Mouse (Mus musculus) kidney, postnatal 36 days (tissue): ENCODE data around the gene Kitl.

Experiments
- DNase-seq, 2 experiments: peaks; one replicate each; pipeline ENCODE4 v3.0.0; 2021 to 2022; ENCODE audit warnings: mixed read lengths in 2 of 2

Gene Kitl

GRCm38 (mm10) chr10:100030980-100031516 lies 15.6 kb downstream of the Kitl start:
- no peak for DNase-seq

- DNase-seq: peak in 1 of 2 experiments; percentile 30
These were observed 16.2 kb downstream of the Kitl start for GRCm38 (mm10) chr10:100031631-100032030.

- DNase-seq: no peak
These were observed 17.1 kb downstream of the Kitl start for GRCm38 (mm10) chr10:100032566-100032965.

- no peak for DNase-seq
These were observed 20.6 kb downstream of the Kitl start for GRCm38 (mm10) chr10:100036021-100036420.

- DNase-seq: no peak
These were observed 23.0 kb downstream of the Kitl start for GRCm38 (mm10) chr10:100038342-100038898.

GRCm38 (mm10) chr10:100038994-100039393 lies 23.6 kb downstream of the Kitl start:
- no peak for DNase-seq

- DNase-seq: no peak
These were observed 28.3 kb downstream of the Kitl start for GRCm38 (mm10) chr10:100043748-100044147.

- no peak for DNase-seq
These were observed 28.7 kb downstream of the Kitl start for GRCm38 (mm10) chr10:100044153-100044552.

- no peak for DNase-seq
These were observed 35.8 kb downstream of the Kitl start for GRCm38 (mm10) chr10:100051146-100051783.

GRCm38 (mm10) chr10:100052404-100052803 lies 37.0 kb downstream of the Kitl start:
- DNase-seq: no peak

- no peak for DNase-seq
These were observed 37.5 kb downstream of the Kitl start for GRCm38 (mm10) chr10:100052911-100053310.

GRCm38 (mm10) chr10:100054006-100054405 lies 38.6 kb downstream of the Kitl start:
- peak; percentile 39 to 49 for DNase-seq

- DNase-seq: no peak
These were observed 39.7 kb downstream of the Kitl start for GRCm38 (mm10) chr10:100055082-100055481.

- no peak for DNase-seq
These were observed 41.7 kb downstream of the Kitl start for GRCm38 (mm10) chr10:100057106-100057623.

- peak; percentile 45 to 60 for DNase-seq
These were observed 43.9 kb downstream of the Kitl start for GRCm38 (mm10) chr10:100059356-100059755.

- peak; percentile 20 to 31 for DNase-seq
These were observed 50.3 kb downstream of the Kitl start for GRCm38 (mm10) chr10:100065529-100066301.

GRCm38 (mm10) chr10:100066374-100066773 lies 50.9 kb downstream of the Kitl start:
- no peak for DNase-seq

GRCm38 (mm10) chr10:100072641-100073040 lies 57.2 kb downstream of the Kitl start:
- no peak for DNase-seq

- DNase-seq: no peak
These were observed 57.7 kb downstream of the Kitl start for GRCm38 (mm10) chr10:100073092-100073491.

- DNase-seq: no peak
These were observed 85.7 kb downstream of the Kitl start for GRCm38 (mm10) chr10:100101115-100101514.

- DNase-seq: no peak
These were observed 95.8 kb downstream of the Kitl start for GRCm38 (mm10) chr10:100111209-100111608.

GRCm38 (mm10) chr10:100115570-100115969 lies 100.1 kb downstream of the Kitl start:
- DNase-seq: no peak

GRCm38 (mm10) chr10:100124452-100124851 lies 109.0 kb downstream of the Kitl start:
- DNase-seq: no peak
